29 mouse cellular contexts compared by ENCODE assay signal in the genomic region with DNA sequence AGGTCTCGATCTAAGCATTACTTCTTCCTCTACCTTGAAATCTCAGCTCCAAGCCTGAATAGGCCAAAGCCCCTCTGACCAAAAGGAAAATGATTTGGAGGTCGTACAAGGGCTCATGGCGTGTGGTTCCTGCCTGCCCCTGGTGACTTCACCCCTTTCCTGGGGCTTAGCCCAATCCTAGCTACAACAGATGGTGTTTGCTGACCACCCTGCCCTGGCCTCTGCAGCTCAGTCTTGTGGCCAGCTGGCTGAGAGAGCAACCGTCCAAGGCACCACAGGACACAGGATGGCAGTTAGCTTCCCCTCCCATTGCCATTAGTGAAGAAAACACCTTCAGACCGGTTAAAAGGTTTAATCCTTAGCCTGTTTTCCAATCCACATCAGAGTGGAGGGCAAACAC. TPM values are rescaled to one million over a fixed set of nuclear protein-coding genes. Genes with fewer than 3 reads are reported as not detected.
DNase-seq lines count a peak whose midpoint lies in the region; ATAC-seq and TF ChIP-seq lines count a peak whose summit lies in the region.
"Had no signal": no experiment of that assay in that cellular context is flagged by ENCODE, and none has a peak within 500 bp of the region (broad histone marks: within the 10 kb centered on the region; RNA-seq: fewer than 3 reads in every experiment).

No protein-coding gene starts in this region.

- no peak overlapping the region for H3K27ac ChIP-seq in midbrain, postnatal 0 days (ENCODE audit: low read depth, low read length)
- H3K27ac ChIP-seq in midbrain, embryonic 13.5 days: no peak overlapping the region
- peak overlapping the region; percentile 97 for H3K27ac ChIP-seq in cerebellum, adult 2 months (ENCODE audit: insufficient read depth, low read length)
- H3K27ac ChIP-seq in liver, postnatal 0 days (ENCODE audit: low read depth): no peak overlapping the region
- H3K27ac ChIP-seq: embryonic facial prominence, embryonic 13.5 days; heart, adult 2 months; heart, embryonic 13.5 days; hindbrain, embryonic 14.5 days; kidney, embryonic 15.5 days; liver, embryonic 14.5 days; midbrain, embryonic 12.5 days had no signal

- DNase-seq in midbrain, postnatal 0 days (ENCODE audit: low spot score): peak; percentile 42
- DNase-seq in cerebellum, adult 2 months: peak; percentile 83 to 89
- DNase-seq in cerebellum, postnatal 14 days: peak; percentile 87 to 91
- DNase-seq in right cerebral cortex, postnatal 10 days (ENCODE audit: low spot score in 2 of 2): no peak
- no peak for DNase-seq in liver, postnatal 0 days
- DNase-seq in thymus, postnatal 0 days (ENCODE audit: low spot score): no peak
- DNase-seq: adrenal gland, adult 8-10 months; B cell, adult 2 months; heart, adult 2 months; heart, postnatal 10 days; kidney, adult 18-20 months; layer of hippocampus, postnatal 36 days; liver; lung, embryonic 14.5 days; thymus, adult 2 months; thymus, postnatal 4 days had no signal

- H3K9me3 ChIP-seq in midbrain, postnatal 0 days (ENCODE audit: low read length): no peaks in the 10 kb centered on the region
- H3K9me3 ChIP-seq in midbrain, embryonic 13.5 days: no peaks in the 10 kb centered on the region
- no peaks in the 10 kb centered on the region for H3K9me3 ChIP-seq in liver, postnatal 0 days (ENCODE audit: low read length)
- H3K9me3 ChIP-seq: embryonic facial prominence, embryonic 13.5 days; heart, embryonic 13.5 days; kidney, embryonic 15.5 days; midbrain, embryonic 12.5 days had no signal

- H3K4me2 ChIP-seq in midbrain, postnatal 0 days (ENCODE audit: low read depth, low read length, poor library complexity, severe bottlenecking): no peak overlapping the region
- H3K4me2 ChIP-seq in midbrain, embryonic 13.5 days (replicated peaks): no peak overlapping the region
- no peak overlapping the region for H3K4me2 ChIP-seq in liver, postnatal 0 days (ENCODE audit: low read depth, low read length)
- H3K4me2 ChIP-seq: embryonic facial prominence, embryonic 13.5 days; heart, embryonic 13.5 days; hindbrain, embryonic 14.5 days; kidney, embryonic 15.5 days; lung, embryonic 14.5 days; midbrain, embryonic 12.5 days had no signal

- TF ChIP-seq EP300 in liver, postnatal 0 days (IDR thresholded peaks at IDR 0.05; ENCODE audit: low read depth): no peak

- TF ChIP-seq POLR2A in cerebellum, adult 2 months (IDR thresholded peaks at IDR 0.05; ENCODE audit: borderline replicate concordance, insufficient read depth, low read length): no peak

- 78% methylated on average over 5 of the region's 5 CpGs for WGBS in midbrain, postnatal 0 days
- WGBS in midbrain, embryonic 13.5 days: 85% methylated on average over 5 of the region's 5 CpGs
- 14% methylated on average over 5 of the region's 5 CpGs for WGBS in cerebellum, adult 2 months
- 61% methylated on average over 5 of the region's 5 CpGs for WGBS in liver, postnatal 0 days (ENCODE audit: insufficient replicate concordance)

- no peak overlapping the region for H3K4me3 ChIP-seq in midbrain, postnatal 0 days (ENCODE audit: low read depth, low read length)
- H3K4me3 ChIP-seq in midbrain, embryonic 13.5 days (replicated peaks): no peak overlapping the region
- H3K4me3 ChIP-seq in cerebellum, adult 2 months (replicated peaks; ENCODE audit: insufficient read depth, low read depth, low read length): no peak overlapping the region
- no peak overlapping the region for H3K4me3 ChIP-seq in liver, postnatal 0 days (ENCODE audit: low read depth, low read length)
- H3K4me3 ChIP-seq: embryonic facial prominence, embryonic 13.5 days; heart, adult 2 months; heart, embryonic 13.5 days; kidney, embryonic 15.5 days; midbrain, embryonic 12.5 days had no signal

- no peak for ATAC-seq in midbrain, postnatal 0 days (ENCODE audit: low FRiP score)
- no peak for ATAC-seq in midbrain, embryonic 13.5 days
- no peak for ATAC-seq in liver, postnatal 0 days
- ATAC-seq: forebrain, embryonic 16.5 days had no signal

- H3K4me1 ChIP-seq in midbrain, postnatal 0 days (ENCODE audit: insufficient read depth, low read length): no peaks in the 10 kb centered on the region
- peaks cover under 1% of the 10 kb centered on the region; the same call in 1 of the 2 replicates for H3K4me1 ChIP-seq in midbrain, embryonic 13.5 days (replicated peaks)
- peaks cover 59% of the 10 kb centered on the region for H3K4me1 ChIP-seq in cerebellum, adult 2 months (ENCODE audit: control insufficient read depth, insufficient read depth, low read length)
- no peaks in the 10 kb centered on the region for H3K4me1 ChIP-seq in liver, postnatal 0 days (ENCODE audit: insufficient read depth)
- H3K4me1 ChIP-seq: kidney, embryonic 15.5 days; midbrain, embryonic 12.5 days had no signal

- TF ChIP-seq CTCF in midbrain, postnatal 0 days (IDR thresholded peaks at IDR 0.05): no peak
- TF ChIP-seq CTCF in cerebellum, adult 2 months (IDR thresholded peaks at IDR 0.05; ENCODE audit: borderline replicate concordance, insufficient read depth, low read depth, low read length): no peak
- TF ChIP-seq CTCF in liver, postnatal 0 days (IDR thresholded peaks at IDR 0.05; ENCODE audit: low read depth): no peak

- no peak overlapping the region for H3K9ac ChIP-seq in midbrain, postnatal 0 days (replicated peaks; ENCODE audit: low read length, poor library complexity, severe bottlenecking)
- H3K9ac ChIP-seq in midbrain, embryonic 13.5 days (replicated peaks): no peak overlapping the region
- H3K9ac ChIP-seq in liver, postnatal 0 days (replicated peaks): no peak overlapping the region
- H3K9ac ChIP-seq: embryonic facial prominence, embryonic 13.5 days; heart, embryonic 13.5 days; hindbrain, embryonic 14.5 days; kidney, embryonic 15.5 days; liver, embryonic 14.5 days; lung, embryonic 14.5 days; midbrain, embryonic 12.5 days had no signal

- peaks cover 14% of the 10 kb centered on the region for H3K27me3 ChIP-seq in midbrain, postnatal 0 days (ENCODE audit: insufficient read depth, low read length)
- peaks cover 17% of the 10 kb centered on the region for H3K27me3 ChIP-seq in midbrain, embryonic 13.5 days
- H3K27me3 ChIP-seq in cerebellum, adult 2 months (ENCODE audit: control insufficient read depth, insufficient read depth, low read length): no peaks in the 10 kb centered on the region
- H3K27me3 ChIP-seq in liver, postnatal 0 days (ENCODE audit: insufficient read depth, low read length): peaks cover 7% of the 10 kb centered on the region

- H3K36me3 ChIP-seq in midbrain, postnatal 0 days (ENCODE audit: insufficient read depth, low read length): no peaks in the 10 kb centered on the region
- no peaks in the 10 kb centered on the region for H3K36me3 ChIP-seq in midbrain, embryonic 13.5 days
- no peaks in the 10 kb centered on the region for H3K36me3 ChIP-seq in liver, postnatal 0 days (replicated peaks; ENCODE audit: insufficient read depth, low read length)
- H3K36me3 ChIP-seq: heart, embryonic 13.5 days; midbrain, embryonic 12.5 days had no signal

RNA-seq across cellular contexts. Expression of gene Emilin3, which starts 6.0 kb away (rescaled TPM):
- total RNA-seq in midbrain, postnatal 0 days (2014; rRNA removed): 0.55 and 1.6 TPM in 2 replicates
- polyA plus RNA-seq in midbrain, postnatal 0 days (2015; fragmentation: Nextera tagmentation; extraction: Ambion mirVana): 0.44 and 0.51 TPM in 2 replicates
- polyA plus RNA-seq in midbrain, embryonic 13.5 days (2015; fragmentation: Nextera tagmentation; extraction: Ambion mirVana): 0.98 and 1.2 TPM in 2 replicates
- 6.4 and 7.6 TPM in 2 replicates for polyA plus RNA-seq in cerebellum, adult 2 months (2012; rRNA removed)
- 0.07 TPM in 1 of 2 replicates, not detected in the other for polyA plus RNA-seq in liver, postnatal 0 days (2015; fragmentation: Nextera tagmentation; extraction: Ambion mirVana)
- polyA plus RNA-seq in thymus, postnatal 0 days (2015; fragmentation: Nextera tagmentation; extraction: Ambion mirVana): 0.62 and 0.65 TPM in 2 replicates
- total RNA-seq: adrenal gland, adult 8-10 months; common myeloid progenitor, adult 5-6 weeks; hematopoietic stem cell, adult 5-6 weeks; megakaryocyte, adult 5-6 weeks; neutrophil, adult 5-6 weeks had no signal
- polyA plus RNA-seq: large intestine, adult 2 months had no signal

RNA-seq across cellular contexts. Expression of gene Lpin3, which starts 25.6 kb away (rescaled TPM):
- 1.1 and 3.7 TPM in 2 replicates for total RNA-seq in midbrain, postnatal 0 days (2014; rRNA removed)
- polyA plus RNA-seq in midbrain, postnatal 0 days (2015; fragmentation: Nextera tagmentation; extraction: Ambion mirVana): 0.38 and 0.55 TPM in 2 replicates
- 0.24 and 0.38 TPM in 2 replicates for polyA plus RNA-seq in midbrain, embryonic 13.5 days (2015; fragmentation: Nextera tagmentation; extraction: Ambion mirVana)
- polyA plus RNA-seq in cerebellum, adult 2 months (2012; rRNA removed): 2.3 and 2.4 TPM in 2 replicates
- 0.91 and 1.2 TPM in 2 replicates for polyA plus RNA-seq in liver, postnatal 0 days (2015; fragmentation: Nextera tagmentation; extraction: Ambion mirVana)
- polyA plus RNA-seq in thymus, postnatal 0 days (2015; fragmentation: Nextera tagmentation; extraction: Ambion mirVana): 1.4 and 1.7 TPM in 2 replicates
- total RNA-seq: common myeloid progenitor, adult 5-6 weeks; hematopoietic stem cell, adult 5-6 weeks; megakaryocyte, adult 5-6 weeks; neutrophil, adult 5-6 weeks had no signal
- polyA plus RNA-seq: forebrain, embryonic 16.5 days had no signal

RNA-seq across cellular contexts. Expression of gene Zhx3, which starts 33.3 kb away (rescaled TPM):
- total RNA-seq in midbrain, postnatal 0 days (2014; rRNA removed): 43.9 and 63.9 TPM in 2 replicates
- 17.3 and 18.7 TPM in 2 replicates for polyA plus RNA-seq in midbrain, postnatal 0 days (2015; fragmentation: Nextera tagmentation; extraction: Ambion mirVana)
- 17.1 TPM in 2 replicates for polyA plus RNA-seq in midbrain, embryonic 13.5 days (2015; fragmentation: Nextera tagmentation; extraction: Ambion mirVana)
- polyA plus RNA-seq in cerebellum, adult 2 months (2012; rRNA removed): 26.2 and 27.7 TPM in 2 replicates
- 4.1 and 6.0 TPM in 2 replicates for polyA plus RNA-seq in liver, postnatal 0 days (2015; fragmentation: Nextera tagmentation; extraction: Ambion mirVana)
- polyA plus RNA-seq in thymus, postnatal 0 days (2015; fragmentation: Nextera tagmentation; extraction: Ambion mirVana): 5.7 and 7.4 TPM in 2 replicates

Comparison
In these comparisons a context has a peak if more than half of its experiments do, and no peak if none do; other contexts are left out.
1. DNase-seq: peak in midbrain, postnatal 0 days (single experiment), cerebellum, adult 2 months (2 of 2) and cerebellum, postnatal 14 days (2 of 2); none in right cerebral cortex, postnatal 10 days (0 of 2), liver, postnatal 0 days (single experiment) and thymus, postnatal 0 days (single experiment).